Mouse (Mus musculus) adrenal gland, postnatal 10 days (tissue): ENCODE results near the gene Zfp770. TPM values are rescaled to one million over a fixed set of nuclear protein-coding genes. Genes with fewer than 3 reads are reported as not detected.
"Not testable (repeated sequence)": the region's sequence is repeated elsewhere in the genome, so short reads cannot be mapped to it uniquely, and the experiment has no call there.

ENCODE experiments used
- DNase-seq: peaks from one replicate; pipeline ENCODE4 v3.0.0; 2021; ENCODE audit warnings: mixed read lengths
- long read RNA-seq, 2 experiments: library from polyadenylated mRNA; stranded (forward); transcript quantifications; one replicate each; pipeline ENCODE4 v2.0.0; 2021
- total RNA-seq, 2 experiments: library from RNA; stranded (reverse); gene quantifications; 2 replicates each; pipeline ENCODE4 v1.2.3; 2021

Zfp770 gene
- 10 to 100 TPM; 11.2 to 13.9 TPM for total RNA-seq
- long read RNA-seq, experiment 1, full-length matches to known transcripts: 1 of 1 reads
- long read RNA-seq, experiment 1, partial matches to known transcripts: 0 of 1 reads
- long read RNA-seq, experiment 1, other reads (novel, unspliced or antisense): 0 of 1 reads
- long read RNA-seq, experiment 2: 0 reads

- DNase-seq: peak; percentile 85
These were observed at the start of gene Zfp770 for GRCm38 (mm10) chr2:114200932-114201559. Zfp770 (minus strand) TSS chr2:114201469.

GRCm38 (mm10) chr2:114249440-114249839 lies 48.2 kb upstream of the Zfp770 start:
- no peak for DNase-seq

DNA sequence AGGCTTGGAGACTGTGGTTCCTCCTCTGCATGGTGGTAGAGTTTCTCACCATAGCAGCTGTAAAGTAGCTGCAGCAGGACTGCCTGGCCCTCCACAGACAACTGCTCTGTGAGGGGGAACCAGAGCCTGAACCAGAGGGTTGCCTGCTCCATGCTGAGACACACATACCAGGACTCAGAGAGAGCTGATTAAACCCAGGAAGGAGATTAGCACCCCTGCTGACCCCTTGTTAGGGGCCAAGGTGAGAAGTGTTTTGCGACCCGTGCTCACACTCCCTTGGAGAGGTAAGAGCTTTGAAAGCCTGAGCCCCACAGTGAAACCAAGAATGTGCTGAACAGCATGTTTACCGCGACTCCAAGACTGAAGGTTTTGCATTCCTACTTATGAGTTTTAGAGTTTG lies 36.4 kb upstream of the Zfp770 start:
- no peak for DNase-seq

- DNase-seq: no peak
These were observed 35.3 kb upstream of the Zfp770 start for GRCm38 (mm10) chr2:114236566-114236965.

DNA sequence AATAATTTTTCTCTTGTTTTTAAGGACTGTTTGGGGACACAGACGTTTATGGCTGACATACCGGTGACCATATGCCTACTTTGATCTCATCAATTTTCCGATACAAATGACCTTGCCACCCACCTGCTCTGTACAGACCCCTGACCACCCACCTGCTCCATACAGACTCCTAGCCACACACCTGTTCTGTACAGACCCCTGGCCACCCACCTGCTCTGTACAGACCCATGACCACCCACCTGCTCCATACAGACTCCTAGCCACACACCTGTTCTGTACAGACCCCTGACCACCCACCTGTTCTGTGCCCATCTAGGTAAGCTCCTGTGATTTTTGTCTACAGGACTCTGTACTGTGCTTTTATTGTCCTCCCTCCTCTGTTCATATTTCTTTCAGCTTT lies 34.3 kb upstream of the Zfp770 start:
- DNase-seq: no peak

GRCm38 (mm10) chr2:114231248-114231647 lies 30.0 kb upstream of the Zfp770 start:
- no peak for DNase-seq

GRCm38 (mm10) chr2:114228672-114229071 lies 27.4 kb upstream of the Zfp770 start:
- DNase-seq: no peak

DNA sequence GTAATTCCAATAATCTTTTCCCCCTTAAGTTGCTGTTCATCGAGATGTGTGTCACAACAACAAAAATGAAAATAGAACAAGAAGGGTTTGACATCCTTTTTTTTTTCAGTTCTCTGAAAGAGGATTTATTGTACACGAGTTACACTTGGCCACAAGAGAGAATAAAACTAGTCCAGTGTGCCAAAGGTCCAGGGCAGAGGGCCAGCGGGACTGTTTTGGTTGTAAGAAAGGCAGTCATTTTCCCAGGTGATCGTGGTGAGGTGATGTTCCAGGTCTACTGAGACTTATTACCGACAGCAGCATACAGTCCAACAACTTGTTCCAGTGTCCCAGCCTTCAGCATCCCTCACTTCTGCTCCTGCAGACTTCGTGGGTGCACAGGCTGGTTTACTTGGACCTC lies 3.8 kb upstream of the Zfp770 start:
- peak; percentile 56 for DNase-seq

GRCm38 (mm10) chr2:114201574-114201973 lies 305 bp upstream of the Zfp770 start:
- no peak for DNase-seq

- DNase-seq: no peak
These were observed 4.8 kb downstream of the Zfp770 start for GRCm38 (mm10) chr2:114196421-114196820.

DNA sequence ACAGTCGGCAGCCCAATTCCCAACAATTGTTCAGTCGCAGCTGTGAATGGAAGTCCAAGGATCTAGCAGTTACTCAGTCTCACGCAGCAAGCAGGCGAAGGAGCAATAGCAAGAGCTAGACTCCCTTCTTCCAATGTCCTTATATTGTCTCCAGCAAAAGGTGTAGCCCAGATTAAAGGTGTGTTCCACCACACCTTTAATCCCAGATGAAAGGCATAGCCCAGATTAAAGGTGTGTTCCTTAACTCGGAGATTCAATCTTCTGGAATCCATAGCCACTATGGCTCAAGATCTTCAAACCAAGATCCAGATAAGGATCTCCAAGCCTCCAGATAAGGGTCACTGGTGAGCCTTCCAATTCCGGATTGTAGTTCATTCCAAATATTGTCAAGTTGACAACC lies 14.3 kb downstream of the Zfp770 start, which contains the start of gene Aqr:
Gene Aqr, minus strand, starts transcription at position 101 of the 400 bp plus-strand sequence.
- not testable (repeated sequence) for DNase-seq

- DNase-seq: no peak
These were observed 23.2 kb downstream of the Zfp770 start for GRCm38 (mm10) chr2:114177802-114178733.

- peak; percentile 86 for DNase-seq
These were observed 26.4 kb downstream of the Zfp770 start for GRCm38 (mm10) chr2:114174651-114175484.

DNA sequence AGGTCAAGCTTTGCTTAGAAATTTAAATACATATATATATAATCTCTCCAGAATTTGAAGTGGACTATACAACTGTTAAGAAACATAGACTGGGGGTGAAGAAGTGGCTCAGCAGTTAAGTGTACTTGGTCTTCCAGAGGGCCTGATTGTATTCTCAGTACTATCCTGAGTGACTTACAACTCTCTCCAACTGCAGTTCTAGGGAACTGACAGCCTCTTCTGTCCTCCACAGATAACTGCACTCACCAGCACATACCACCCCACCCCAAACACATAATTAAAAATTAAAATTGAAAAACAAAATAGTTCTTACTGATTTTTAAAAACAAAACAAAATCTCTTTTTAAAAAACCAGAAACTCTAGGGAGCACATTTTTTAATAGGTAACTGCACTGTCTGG lies 28.0 kb downstream of the Zfp770 start:
- DNase-seq: no peak

DNA sequence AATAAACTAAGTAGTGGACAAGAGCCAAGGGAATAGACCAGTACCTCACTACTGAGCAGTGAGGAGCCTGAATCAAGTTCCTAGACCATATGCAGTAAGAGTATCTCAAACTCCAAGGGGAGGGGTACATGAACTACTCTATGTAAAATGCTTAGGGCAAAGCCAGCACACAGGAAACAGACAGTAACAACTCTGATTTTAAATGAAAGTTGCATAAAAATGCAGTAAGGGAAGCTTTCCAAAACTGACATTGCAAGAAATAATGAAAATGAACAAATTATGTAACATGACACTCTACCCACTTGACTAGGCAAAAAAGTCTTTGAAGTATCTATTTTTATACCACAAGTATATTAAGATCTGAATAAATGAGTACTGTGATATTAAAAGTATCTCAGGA lies 33.4 kb downstream of the Zfp770 start:
- no peak for DNase-seq

GRCm38 (mm10) chr2:114161978-114162377 lies 39.3 kb downstream of the Zfp770 start:
- DNase-seq: no peak

GRCm38 (mm10) chr2:114157345-114157744 lies 43.9 kb downstream of the Zfp770 start:
- no peak for DNase-seq

- DNase-seq: no peak
These were observed 44.6 kb downstream of the Zfp770 start for GRCm38 (mm10) chr2:114156639-114157038.

GRCm38 (mm10) chr2:114153247-114153646 lies 48.0 kb downstream of the Zfp770 start:
- DNase-seq: no peak

GRCm38 (mm10) chr2:114146864-114147458 lies 54.3 kb downstream of the Zfp770 start:
- DNase-seq: no peak

GRCm38 (mm10) chr2:114145315-114145801 lies 55.9 kb downstream of the Zfp770 start:
- peak; percentile 64 for DNase-seq

GRCm38 (mm10) chr2:114144915-114145314 lies 56.4 kb downstream of the Zfp770 start:
- no peak for DNase-seq
